Mouse (Mus musculus) spleen, adult 2 months (tissue): Measurements from ENCODE around the gene Lrmda. TPM values are rescaled to one million over a fixed set of nuclear protein-coding genes. Genes with fewer than 3 reads are reported as not detected.

Experiments used
- DNase-seq, 2 experiments: peaks; one replicate each; pipeline versions ENCODE4 v3.0.0 to v3.0.0-alpha.2; 2012 to 2021; ENCODE audit warnings: low spot score in 2 of 2, low read depth in 1 of 2
- H3K27ac ChIP-seq: fragments of 200-500 bp; 2 replicates; pipeline ENCODE4 v1.5.1; 2012; ENCODE audit warnings: low read length, inconsistent platforms; ENCODE audit not compliant: insufficient read depth
- H3K27me3 ChIP-seq: fragments of 200-500 bp; 2 replicates; pipeline ENCODE4 v1.6.1; 2012; ENCODE audit warnings: mild to moderate bottlenecking, moderate library complexity, low read length, inconsistent platforms; ENCODE audit not compliant: control insufficient read depth, insufficient read depth
- H3K36me3 ChIP-seq: fragments of 200-500 bp; 2 replicates; pipeline ENCODE4 v1.6.1; 2012; ENCODE audit warnings: mild to moderate bottlenecking, low read length, inconsistent platforms; ENCODE audit not compliant: control insufficient read depth, insufficient read depth
- H3K4me1 ChIP-seq: fragments of 200-500 bp; 2 replicates; pipeline ENCODE4 v1.6.1; 2011; ENCODE audit warnings: inconsistent platforms; ENCODE audit not compliant: control insufficient read depth, insufficient read depth, insufficient read length
- H3K4me3 ChIP-seq: fragments of 200-500 bp; 2 replicates; pipeline ENCODE4 v1.5.1; 2011; ENCODE audit warnings: mild to moderate bottlenecking, inconsistent platforms; ENCODE audit not compliant: insufficient read depth, insufficient read length; ENCODE audit errors: extremely low read depth
- CTCF ChIP-seq: fragments of 200-500 bp; IDR thresholded peaks from 2 replicates; pipeline ENCODE4 v1.5.1; 2011; ENCODE audit warnings: mild to moderate bottlenecking, inconsistent platforms; ENCODE audit not compliant: insufficient read depth, insufficient read length, insufficient replicate concordance; ENCODE audit errors: extremely low read depth
- POLR2A ChIP-seq: fragments of 200-500 bp; IDR thresholded peaks from 2 replicates; pipeline ENCODE4 v1.6.1; 2011; ENCODE audit warnings: low read depth, low read length, inconsistent platforms
- WGBS: fragments of 180-500 bp; shearing (Covaris S2); methylation state at CpG from one replicate; pipeline ENCODE4 v1.1.7; 2018; 5-methylcytosine and 5-hydroxymethylcytosine counted together
- polyA plus RNA-seq: library from polyadenylated mRNA; depleted of rRNA; stranded (reverse); fragments of >200 nt; gene quantifications from 2 replicates; pipeline ENCODE4 v1.2.3, GENCODE M21; 2012

The Lrmda gene
- polyA plus RNA-seq, 1 experiment: 0.37 TPM

- Histone ChIP-seq H3K36me3 (no peaks in the 10 kb centered on the region), H3K27me3 (no peaks in the 10 kb centered on the region), H3K4me3 (no peak overlapping the region), H3K27ac (no peak overlapping the region), H3K4me1 (no peaks in the 10 kb centered on the region)
- DNase-seq: no peak
- TF ChIP-seq CTCF (no peak), POLR2A (no peak)
- WGBS: 78% methylated on average over 8 of the region's 8 CpGs
Measured at GRCm38 (mm10) chr14:22371136-22371535, 351.6 kb downstream of the Lrmda start.

GRCm38 (mm10) chr14:22372666-22373360, 353.3 kb downstream of the Lrmda start:
- no peak overlapping the region for H3K4me3 ChIP-seq
- H3K27me3 ChIP-seq: no peaks in the 10 kb centered on the region
- H3K27ac ChIP-seq: no peak overlapping the region
- no peak for TF ChIP-seq CTCF
- no peak for TF ChIP-seq POLR2A
- H3K36me3 ChIP-seq: no peaks in the 10 kb centered on the region
- 89% methylated on average over 9 of the region's 9 CpGs for WGBS
- DNase-seq: no peak
- H3K4me1 ChIP-seq: no peaks in the 10 kb centered on the region

- H3K27ac ChIP-seq: no peak overlapping the region
- H3K4me1 ChIP-seq: no peaks in the 10 kb centered on the region
- 85% methylated on average over 3 of the region's 3 CpGs for WGBS
- TF ChIP-seq CTCF (no peak), POLR2A (no peak)
- no peak overlapping the region for H3K4me3 ChIP-seq
- H3K27me3 ChIP-seq: no peaks in the 10 kb centered on the region
- no peak for DNase-seq
- no peaks in the 10 kb centered on the region for H3K36me3 ChIP-seq
Measured at GRCm38 (mm10) chr14:22373361-22373745, 353.8 kb downstream of the Lrmda start.

- Histone ChIP-seq H3K36me3 (no peaks in the 10 kb centered on the region), H3K27ac (no peak overlapping the region), H3K4me3 (no peak overlapping the region), H3K27me3 (no peaks in the 10 kb centered on the region), H3K4me1 (no peaks in the 10 kb centered on the region)
- 79% methylated on average over 1 of the region's 1 CpGs for WGBS
- DNase-seq: no peak
- no peak for TF ChIP-seq POLR2A
- no peak for TF ChIP-seq CTCF
Measured at GRCm38 (mm10) chr14:22377148-22377547, 357.6 kb downstream of the Lrmda start.

- TF ChIP-seq CTCF: no peak
- TF ChIP-seq POLR2A: no peak
- H3K27me3 ChIP-seq: no peaks in the 10 kb centered on the region
- H3K4me1 ChIP-seq: no peaks in the 10 kb centered on the region
- H3K4me3 ChIP-seq: no peak overlapping the region
- 88% methylated on average over 4 of the region's 4 CpGs for WGBS
- no peaks in the 10 kb centered on the region for H3K36me3 ChIP-seq
- DNase-seq: no peak
- no peak overlapping the region for H3K27ac ChIP-seq
Measured at GRCm38 (mm10) chr14:22382101-22382500, 362.6 kb downstream of the Lrmda start.

GRCm38 (mm10) chr14:22393616-22394015, 374.1 kb downstream of the Lrmda start:
- H3K27ac ChIP-seq: no peak overlapping the region
- no peak overlapping the region for H3K4me3 ChIP-seq
- 88% methylated on average over 10 of the region's 10 CpGs for WGBS
- no peaks in the 10 kb centered on the region for H3K27me3 ChIP-seq
- no peak for DNase-seq
- no peaks in the 10 kb centered on the region for H3K36me3 ChIP-seq
- no peaks in the 10 kb centered on the region for H3K4me1 ChIP-seq
- TF ChIP-seq CTCF (no peak), POLR2A (no peak)

GRCm38 (mm10) chr14:22402411-22402810, 382.9 kb downstream of the Lrmda start:
- DNase-seq: no peak
- Histone ChIP-seq H3K4me3 (no peak overlapping the region), H3K4me1 (no peaks in the 10 kb centered on the region), H3K27ac (no peak overlapping the region), H3K27me3 (no peaks in the 10 kb centered on the region), H3K36me3 (no peaks in the 10 kb centered on the region)
- WGBS: 88% methylated on average over 4 of the region's 4 CpGs
- TF ChIP-seq POLR2A (no peak), CTCF (no peak)
